Mouse (Mus musculus): ENCODE data around the gene Larp1.

DNA sequence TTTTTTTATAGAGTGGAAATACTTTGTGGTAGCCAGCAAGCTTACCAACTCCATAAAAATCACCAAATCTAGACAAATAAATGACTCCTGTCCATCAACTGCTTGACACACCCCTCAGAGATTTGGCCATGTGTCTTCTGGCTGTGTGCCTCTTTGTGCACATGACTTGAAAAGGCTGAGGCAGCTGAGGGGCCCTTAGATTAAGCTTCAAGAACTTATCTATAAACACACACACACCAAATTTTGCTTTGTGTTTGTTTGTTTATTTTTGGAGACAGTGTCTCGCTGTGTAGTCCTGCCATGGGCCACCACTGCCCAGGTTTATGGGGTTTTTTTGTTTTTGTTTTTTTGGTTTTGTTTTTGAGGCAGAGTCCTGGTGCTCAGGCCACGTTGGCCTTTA, 48.9 kb upstream of the Larp1 start:
- TF ChIP-seq CTCF (IDR thresholded peaks at IDR 0.05; ENCODE audit: insufficient read depth, low read length) (no peak), POLR2A (IDR thresholded peaks at IDR 0.05; ENCODE audit: borderline replicate concordance, extremely low read depth, low read depth, low read length) (no peak)

Data from lung, adult 2 months (tissue).